Mouse (Mus musculus): Measurements from ENCODE around the gene Chrm3. TPM values are rescaled to one million over a fixed set of nuclear protein-coding genes. Genes with fewer than 3 reads are reported as not detected.

Chrm3 gene
- polyA plus RNA-seq, 1 experiment: not detected

GRCm38 (mm10) chr13:10354885-10355575 lies 5.6 kb downstream of the Chrm3 start:
- H3K36me3 ChIP-seq (ENCODE audit: control insufficient read depth, insufficient read depth, low read length, poor library complexity, severe bottlenecking): no peaks in the 10 kb centered on the region
- no peak for TF ChIP-seq POLR2A (IDR thresholded peaks at IDR 0.05; ENCODE audit: insufficient read depth, low read length)
- no peak for TF ChIP-seq EP300 (IDR thresholded peaks at IDR 0.05; ENCODE audit: insufficient read depth, low read depth, low read length)
- no peak for TF ChIP-seq CTCF (IDR thresholded peaks at IDR 0.05; ENCODE audit: low read depth, low read length)
- H3K27me3 ChIP-seq (ENCODE audit: control insufficient read depth, insufficient read depth, low read length, poor library complexity, severe bottlenecking): peaks cover 4% of the 10 kb centered on the region; the same call in 1 of the 2 replicates
- no peak overlapping the region for H3K9ac ChIP-seq (ENCODE audit: low read depth, poor library complexity, severe bottlenecking)
- no peak overlapping the region for H3K4me3 ChIP-seq (ENCODE audit: low read depth, low read length)
- H3K27ac ChIP-seq (ENCODE audit: insufficient read depth, low read length): no peak overlapping the region
- H3K9me3 ChIP-seq (replicated peaks; ENCODE audit: control insufficient read depth, insufficient read depth, low read length, poor library complexity, severe bottlenecking): no peaks in the 10 kb centered on the region
- no peaks in the 10 kb centered on the region for H3K4me1 ChIP-seq (ENCODE audit: control insufficient read depth, insufficient read depth, low read length)

- Histone ChIP-seq H3K9ac (ENCODE audit: low read depth, poor library complexity, severe bottlenecking) (no peak overlapping the region), H3K36me3 (ENCODE audit: control insufficient read depth, insufficient read depth, low read length, poor library complexity, severe bottlenecking) (no peaks in the 10 kb centered on the region), H3K27me3 (ENCODE audit: control insufficient read depth, insufficient read depth, low read length, poor library complexity, severe bottlenecking) (no peaks in the 10 kb centered on the region; the same call in 1 of the 2 replicates), H3K9me3 (replicated peaks; ENCODE audit: control insufficient read depth, insufficient read depth, low read length, poor library complexity, severe bottlenecking) (no peaks in the 10 kb centered on the region), H3K27ac (ENCODE audit: insufficient read depth, low read length) (no peak overlapping the region), H3K4me3 (ENCODE audit: low read depth, low read length) (no peak overlapping the region), H3K4me1 (ENCODE audit: control insufficient read depth, insufficient read depth, low read length) (no peaks in the 10 kb centered on the region)
- TF ChIP-seq EP300 (IDR thresholded peaks at IDR 0.05; ENCODE audit: insufficient read depth, low read depth, low read length) (no peak), POLR2A (IDR thresholded peaks at IDR 0.05; ENCODE audit: insufficient read depth, low read length) (no peak), CTCF (IDR thresholded peaks at IDR 0.05; ENCODE audit: low read depth, low read length) (no peak)
Measured at GRCm38 (mm10) chr13:10352141-10352540, 8.5 kb downstream of the Chrm3 start.

GRCm38 (mm10) chr13:10344362-10344761 lies 16.3 kb downstream of the Chrm3 start:
- no peak overlapping the region for H3K9ac ChIP-seq (ENCODE audit: low read depth, poor library complexity, severe bottlenecking)
- no peak for TF ChIP-seq EP300 (IDR thresholded peaks at IDR 0.05; ENCODE audit: insufficient read depth, low read depth, low read length)
- H3K4me3 ChIP-seq (ENCODE audit: low read depth, low read length): no peak overlapping the region
- no peak overlapping the region for H3K27ac ChIP-seq (ENCODE audit: insufficient read depth, low read length)
- no peaks in the 10 kb centered on the region for H3K27me3 ChIP-seq (ENCODE audit: control insufficient read depth, insufficient read depth, low read length, poor library complexity, severe bottlenecking)
- H3K9me3 ChIP-seq (replicated peaks; ENCODE audit: control insufficient read depth, insufficient read depth, low read length, poor library complexity, severe bottlenecking): no peaks in the 10 kb centered on the region
- H3K4me1 ChIP-seq (ENCODE audit: control insufficient read depth, insufficient read depth, low read length): no peaks in the 10 kb centered on the region
- H3K36me3 ChIP-seq (ENCODE audit: control insufficient read depth, insufficient read depth, low read length, poor library complexity, severe bottlenecking): no peaks in the 10 kb centered on the region

- H3K4me1 ChIP-seq (ENCODE audit: control insufficient read depth, insufficient read depth, low read length): no peaks in the 10 kb centered on the region
- H3K9me3 ChIP-seq (replicated peaks; ENCODE audit: control insufficient read depth, insufficient read depth, low read length, poor library complexity, severe bottlenecking): no peaks in the 10 kb centered on the region
- TF ChIP-seq CTCF (IDR thresholded peaks at IDR 0.05; ENCODE audit: low read depth, low read length) (no peak), EP300 (IDR thresholded peaks at IDR 0.05; ENCODE audit: insufficient read depth, low read depth, low read length) (no peak), POLR2A (IDR thresholded peaks at IDR 0.05; ENCODE audit: insufficient read depth, low read length) (no peak)
- no peak overlapping the region for H3K9ac ChIP-seq (ENCODE audit: low read depth, poor library complexity, severe bottlenecking)
- no peaks in the 10 kb centered on the region for H3K27me3 ChIP-seq (ENCODE audit: control insufficient read depth, insufficient read depth, low read length, poor library complexity, severe bottlenecking)
- H3K36me3 ChIP-seq (ENCODE audit: control insufficient read depth, insufficient read depth, low read length, poor library complexity, severe bottlenecking): no peaks in the 10 kb centered on the region
- no peak overlapping the region for H3K27ac ChIP-seq (ENCODE audit: insufficient read depth, low read length)
- no peak overlapping the region for H3K4me3 ChIP-seq (ENCODE audit: low read depth, low read length)
Measured at GRCm38 (mm10) chr13:10335558-10335957, 25.1 kb downstream of the Chrm3 start.

GRCm38 (mm10) chr13:10332762-10333161 lies 27.9 kb downstream of the Chrm3 start:
- no peak overlapping the region for H3K27ac ChIP-seq (ENCODE audit: insufficient read depth, low read length)
- H3K27me3 ChIP-seq (ENCODE audit: control insufficient read depth, insufficient read depth, low read length, poor library complexity, severe bottlenecking): no peaks in the 10 kb centered on the region
- H3K9ac ChIP-seq (ENCODE audit: low read depth, poor library complexity, severe bottlenecking): no peak overlapping the region
- H3K36me3 ChIP-seq (ENCODE audit: control insufficient read depth, insufficient read depth, low read length, poor library complexity, severe bottlenecking): no peaks in the 10 kb centered on the region
- no peak for TF ChIP-seq POLR2A (IDR thresholded peaks at IDR 0.05; ENCODE audit: insufficient read depth, low read length)
- TF ChIP-seq EP300 (IDR thresholded peaks at IDR 0.05; ENCODE audit: insufficient read depth, low read depth, low read length): no peak
- no peak for TF ChIP-seq CTCF (IDR thresholded peaks at IDR 0.05; ENCODE audit: low read depth, low read length)
- H3K9me3 ChIP-seq (replicated peaks; ENCODE audit: control insufficient read depth, insufficient read depth, low read length, poor library complexity, severe bottlenecking): no peaks in the 10 kb centered on the region
- no peak overlapping the region for H3K4me3 ChIP-seq (ENCODE audit: low read depth, low read length)
- no peaks in the 10 kb centered on the region for H3K4me1 ChIP-seq (ENCODE audit: control insufficient read depth, insufficient read depth, low read length)

- Histone ChIP-seq H3K27ac (ENCODE audit: insufficient read depth, low read length) (no peak overlapping the region), H3K27me3 (ENCODE audit: control insufficient read depth, insufficient read depth, low read length, poor library complexity, severe bottlenecking) (no peaks in the 10 kb centered on the region), H3K4me1 (ENCODE audit: control insufficient read depth, insufficient read depth, low read length) (no peaks in the 10 kb centered on the region)
Measured at GRCm38 (mm10) chr13:10309811-10310210, 50.8 kb downstream of the Chrm3 start.

More at GRCm38 (mm10) chr13:10309811-10310210, 50.8 kb downstream of the Chrm3 start:
- Histone ChIP-seq H3K36me3 (ENCODE audit: control insufficient read depth, insufficient read depth, low read length, poor library complexity, severe bottlenecking) (no peaks in the 10 kb centered on the region), H3K9ac (ENCODE audit: low read depth, poor library complexity, severe bottlenecking) (no peak overlapping the region), H3K4me3 (ENCODE audit: low read depth, low read length) (no peak overlapping the region), H3K9me3 (replicated peaks; ENCODE audit: control insufficient read depth, insufficient read depth, low read length, poor library complexity, severe bottlenecking) (no peaks in the 10 kb centered on the region)
- no peak for TF ChIP-seq EP300 (IDR thresholded peaks at IDR 0.05; ENCODE audit: insufficient read depth, low read depth, low read length)
- no peak for TF ChIP-seq POLR2A (IDR thresholded peaks at IDR 0.05; ENCODE audit: insufficient read depth, low read length)
- TF ChIP-seq CTCF (IDR thresholded peaks at IDR 0.05; ENCODE audit: low read depth, low read length): no peak
